Mouse (Mus musculus): Measurements from ENCODE around the gene Mast1.

Mast1 gene

GRCm38 (mm10) chr8:84936962-84937546, at the start of gene Mast1:
Gene Mast1 (minus strand): TSS chr8:84937359.
- no peak for DNase-seq (ENCODE audit: extremely low read depth, low read depth)

- no peak for DNase-seq (ENCODE audit: extremely low read depth, low read depth)
These were observed 49.3 kb upstream of the Mast1 start for GRCm38 (mm10) chr8:84986379-84986945.

GRCm38 (mm10) chr8:84985684-84986378, 48.7 kb upstream of the Mast1 start:
- DNase-seq (ENCODE audit: extremely low read depth, low read depth): no peak

- DNase-seq (ENCODE audit: extremely low read depth, low read depth): no peak
These were observed 48.0 kb upstream of the Mast1 start for GRCm38 (mm10) chr8:84985049-84985683.

GRCm38 (mm10) chr8:84984294-84985048, 47.3 kb upstream of the Mast1 start:
- no peak for DNase-seq (ENCODE audit: extremely low read depth, low read depth)

GRCm38 (mm10) chr8:84982499-84983011, 45.4 kb upstream of the Mast1 start:
- no peak for DNase-seq (ENCODE audit: extremely low read depth, low read depth)

GRCm38 (mm10) chr8:84981644-84982498, 44.7 kb upstream of the Mast1 start:
- no peak for DNase-seq (ENCODE audit: extremely low read depth, low read depth)

GRCm38 (mm10) chr8:84980622-84981358, 43.6 kb upstream of the Mast1 start:
- DNase-seq (ENCODE audit: extremely low read depth, low read depth): no peak

- DNase-seq (ENCODE audit: extremely low read depth, low read depth): peak; percentile 97
These were observed 42.7 kb upstream of the Mast1 start for GRCm38 (mm10) chr8:84979599-84980421.

GRCm38 (mm10) chr8:84978248-84978940, 41.2 kb upstream of the Mast1 start, which contains the start of gene Junb:
Gene Junb (minus strand): TSS chr8:84978718.
- no peak for DNase-seq (ENCODE audit: extremely low read depth, low read depth)

GRCm38 (mm10) chr8:84977435-84978247, 40.5 kb upstream of the Mast1 start:
- DNase-seq (ENCODE audit: extremely low read depth, low read depth): no peak

GRCm38 (mm10) chr8:84976763-84977434, 39.7 kb upstream of the Mast1 start:
- no peak for DNase-seq (ENCODE audit: extremely low read depth, low read depth)

GRCm38 (mm10) chr8:84976031-84976762, 39.0 kb upstream of the Mast1 start:
- no peak for DNase-seq (ENCODE audit: extremely low read depth, low read depth)

- DNase-seq (ENCODE audit: extremely low read depth, low read depth): no peak
These were observed 38.3 kb upstream of the Mast1 start for GRCm38 (mm10) chr8:84975434-84975833.

- no peak for DNase-seq (ENCODE audit: extremely low read depth, low read depth)
These were observed 37.5 kb upstream of the Mast1 start for GRCm38 (mm10) chr8:84974543-84975142.

All from MEL-GATA-1-ER (cell line).